Mouse (Mus musculus): Measurements from ENCODE around the gene Prom2. TPM values are rescaled to one million over a fixed set of nuclear protein-coding genes. Genes with fewer than 3 reads are reported as not detected.

Gene Prom2
- total RNA-seq, 2 experiments from 2014 or later, result not detected

GRCm38 (mm10) chr2:127525004-127525775 is 16.1 kb downstream of the Prom2 start:
- intact Hi-C loops (cut with DNase I), result no loop called here

GRCm38 (mm10) chr2:127523950-127524729 is 17.1 kb downstream of the Prom2 start:
- no peak for DNase-seq
- intact Hi-C loops (cut with DNase I), result no loop called here

More at GRCm38 (mm10) chr2:127525004-127525775, 16.1 kb downstream of the Prom2 start:
- no peak for DNase-seq

DNA sequence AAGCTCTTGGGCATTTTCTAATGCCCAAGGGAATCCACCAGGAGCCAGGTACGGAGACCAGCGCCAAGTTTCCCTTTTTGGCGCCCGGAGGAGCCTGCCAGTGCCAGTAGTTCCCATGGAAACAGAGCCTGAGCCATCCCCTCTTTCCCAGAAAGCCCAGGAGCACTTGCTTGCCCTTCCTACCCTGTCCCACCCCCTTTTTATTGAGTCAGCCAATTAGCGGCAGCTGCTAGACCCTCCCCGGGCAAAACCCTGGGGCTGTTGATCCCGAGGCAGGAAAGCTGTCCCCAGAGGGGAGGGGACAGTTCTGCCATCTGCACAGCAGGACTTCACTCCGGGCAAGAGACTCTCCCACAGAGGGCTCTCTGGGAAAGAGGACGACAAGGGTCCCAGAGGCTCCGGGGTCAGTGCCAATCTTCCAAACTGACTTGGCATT is 19.2 kb downstream of the Prom2 start, which contains the start of gene Kcnip3:
Gene Kcnip3, minus strand, starts transcription at position 89 of the 436 bp plus-strand sequence.
- intact Hi-C loops (cut with DNase I), result no loop called here
- no peak for DNase-seq

DNA sequence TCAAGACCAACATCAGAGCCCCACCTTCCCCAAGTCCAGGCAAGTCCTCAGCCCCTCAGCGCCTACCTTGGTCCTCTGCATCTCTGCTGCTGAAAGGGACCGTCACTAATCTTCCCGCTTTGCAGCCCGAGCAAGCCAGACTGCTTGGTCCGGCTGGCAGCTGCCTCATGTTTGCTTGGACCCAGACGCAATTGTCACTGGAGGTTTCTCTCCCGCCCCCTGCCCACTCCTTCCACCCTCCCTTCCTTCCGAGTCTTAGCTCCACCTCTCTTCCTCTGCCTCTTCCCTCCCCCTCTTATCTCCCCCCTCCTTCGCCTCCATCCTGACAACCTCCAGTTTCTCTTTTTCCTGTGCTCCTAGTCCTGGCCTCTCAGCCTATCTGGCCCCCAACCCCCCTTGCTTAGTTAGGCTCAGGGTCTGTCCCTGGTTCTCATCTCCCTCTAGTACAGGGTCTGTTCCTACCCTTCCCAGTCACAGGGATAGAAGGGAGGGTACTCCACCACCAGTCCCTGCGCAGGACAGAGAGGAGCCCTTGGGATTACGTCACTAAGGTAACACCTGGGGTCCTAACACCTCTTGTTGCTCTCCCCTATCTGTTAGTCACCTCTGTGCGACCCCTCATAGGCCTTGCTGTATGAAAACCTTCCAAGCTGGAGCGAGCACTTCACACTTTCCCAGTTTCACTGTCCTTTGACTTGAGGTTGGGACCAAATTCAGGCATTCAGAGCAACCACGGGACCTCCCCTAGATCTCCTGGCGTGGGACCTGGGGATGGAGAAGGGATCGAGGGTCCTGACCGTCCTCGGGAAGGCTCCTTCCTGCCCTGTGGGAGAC is 19.9 kb downstream of the Prom2 start:
- intact Hi-C loops (cut with DNase I), result no loop called here
- no peak for DNase-seq

DNA sequence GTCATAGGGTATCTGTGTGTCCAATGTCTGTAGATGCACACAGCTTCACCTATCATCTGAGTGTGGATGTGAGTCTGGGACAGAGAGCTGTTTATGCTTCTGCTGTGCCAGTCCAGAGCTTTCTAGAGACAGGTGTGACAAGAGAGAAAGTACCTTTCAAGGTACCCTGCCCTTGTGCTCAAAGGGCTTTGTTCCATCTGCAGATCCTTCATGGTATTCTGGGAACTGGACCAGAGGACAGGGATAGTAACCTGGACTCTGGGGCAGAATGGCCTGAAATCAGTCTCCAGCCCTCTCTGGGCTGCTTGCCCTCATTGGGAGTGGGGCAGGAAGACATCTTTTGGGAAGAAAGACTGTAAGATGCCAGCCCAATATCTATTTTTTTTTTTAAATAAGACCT is 21.1 kb downstream of the Prom2 start:
- intact Hi-C loops (cut with DNase I), result no loop called here
- no peak for DNase-seq

DNA sequence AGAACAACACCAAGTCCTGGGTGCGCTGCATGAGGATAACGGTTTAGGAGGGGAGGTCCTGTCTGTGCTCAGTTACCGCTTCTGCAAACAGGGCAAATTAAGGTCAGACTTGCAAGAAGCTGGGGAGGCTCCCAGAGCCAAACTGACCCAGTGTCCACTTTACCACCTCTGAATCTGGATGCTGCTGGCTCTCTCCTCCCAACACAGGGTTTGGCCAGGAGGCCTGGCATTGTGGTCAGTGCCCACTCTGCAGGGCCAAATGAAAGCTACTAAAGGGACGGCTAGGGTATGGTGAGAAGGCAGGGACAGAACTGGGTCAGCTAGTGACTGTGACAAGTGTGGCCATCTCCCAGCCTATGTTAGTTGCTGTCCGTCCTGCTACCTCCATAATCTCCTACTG is 22.0 kb downstream of the Prom2 start:
- intact Hi-C loops (cut with DNase I), result no loop called here

DNA sequence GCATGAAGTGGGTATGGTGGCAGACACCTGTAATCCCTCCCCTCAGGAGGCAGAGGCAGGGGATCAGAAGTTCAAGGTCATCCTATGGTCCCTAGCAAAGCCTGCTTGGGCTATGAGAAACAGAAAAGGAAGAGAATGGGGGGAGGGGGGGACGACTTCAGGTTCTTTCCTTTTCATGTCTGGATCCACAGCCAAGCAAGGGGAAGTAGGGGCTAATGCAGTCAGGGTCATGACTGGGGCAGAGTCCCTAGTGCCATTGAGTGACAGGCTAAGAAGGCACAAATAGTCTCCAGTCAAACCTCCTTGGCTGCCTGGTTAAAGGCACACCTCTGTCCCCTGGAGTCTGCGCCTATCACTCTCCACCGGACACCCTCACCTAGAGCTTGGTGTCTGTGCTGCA is 22.4 kb downstream of the Prom2 start:
- no peak for DNase-seq
- intact Hi-C loops (cut with DNase I), result no loop called here

More for the DNA sequence above, 22.0 kb downstream of the Prom2 start:
- no peak for DNase-seq

DNA sequence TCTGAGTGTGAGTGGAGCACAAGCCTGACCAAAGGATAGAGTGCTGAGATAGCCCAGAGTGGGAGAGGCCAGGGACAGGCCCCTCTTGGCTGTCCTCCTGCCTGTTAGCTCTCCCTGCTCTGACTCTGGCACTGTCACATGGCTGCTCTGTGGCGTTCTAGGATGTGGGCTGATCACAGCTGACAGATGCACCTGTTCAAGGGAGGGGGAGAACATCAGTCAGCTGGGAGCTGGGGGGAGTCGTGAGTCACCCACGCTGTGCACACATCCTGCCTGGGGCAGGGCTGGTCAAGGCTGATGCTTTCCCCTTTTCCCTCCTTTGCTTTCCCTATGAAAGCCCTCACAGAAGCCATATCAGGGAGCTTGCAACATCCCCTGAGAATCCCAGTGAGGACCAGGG is 23.0 kb downstream of the Prom2 start:
- DNase-seq, result no peak
- intact Hi-C loops (cut with DNase I), result no loop called here

GRCm38 (mm10) chr2:127517081-127517480 is 24.2 kb downstream of the Prom2 start:
- no peak for DNase-seq
- intact Hi-C loops (cut with DNase I), result no loop called here

- no peak for DNase-seq
- intact Hi-C loops (cut with DNase I), result no loop called here
Observed at GRCm38 (mm10) chr2:127514380-127515124, 26.7 kb downstream of the Prom2 start.

DNA sequence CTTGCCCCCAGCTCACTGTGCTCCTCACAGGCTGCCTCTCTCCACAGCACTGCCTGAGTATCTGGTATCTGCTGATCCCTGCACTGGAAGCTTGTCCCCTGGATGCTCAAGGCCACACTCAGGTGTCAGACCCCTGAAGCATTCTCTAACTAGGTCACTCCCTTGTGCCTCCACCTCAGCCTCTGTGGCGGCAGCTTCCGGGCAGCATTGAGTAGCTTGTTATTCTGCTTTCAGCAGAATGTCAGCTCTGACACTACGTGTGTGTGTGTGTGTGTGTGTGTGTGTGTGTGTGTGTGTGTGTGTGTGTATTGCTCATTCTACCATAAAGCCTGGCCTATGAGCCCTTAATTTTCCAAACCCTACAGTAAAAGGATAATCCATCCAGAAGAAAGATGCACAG is 28.0 kb downstream of the Prom2 start:
- no peak for DNase-seq
- intact Hi-C loops (cut with DNase I), result no loop called here

DNA sequence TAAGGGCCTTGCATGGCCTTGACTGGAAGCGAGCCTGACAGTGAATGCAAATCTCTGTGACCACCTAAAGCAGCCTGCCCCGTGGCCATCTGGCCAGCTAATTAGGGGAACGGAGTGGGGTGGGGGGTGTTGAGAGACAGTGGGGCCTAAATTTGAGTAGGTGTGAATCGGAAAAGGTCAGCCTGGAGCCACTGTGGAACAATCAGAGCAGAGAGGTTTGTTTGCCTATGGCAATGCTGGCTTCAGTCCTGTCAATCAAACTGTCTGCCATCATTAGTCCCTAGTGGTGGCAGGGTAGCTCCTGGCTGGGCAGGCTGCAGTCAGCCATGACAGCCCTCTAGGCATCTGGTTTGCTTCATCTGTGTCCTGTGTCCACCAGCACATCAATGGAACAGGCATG is 29.8 kb downstream of the Prom2 start:
- intact Hi-C loops (cut with DNase I), result no loop called here
- DNase-seq, result no peak

GRCm38 (mm10) chr2:127507967-127508660 is 33.2 kb downstream of the Prom2 start:
- DNase-seq, result no peak
- intact Hi-C loops (cut with DNase I), result loop anchor here (1.0 kb wide), 1 partner anchor 51 kb away; no protein-coding TSS in a partner anchor

DNA sequence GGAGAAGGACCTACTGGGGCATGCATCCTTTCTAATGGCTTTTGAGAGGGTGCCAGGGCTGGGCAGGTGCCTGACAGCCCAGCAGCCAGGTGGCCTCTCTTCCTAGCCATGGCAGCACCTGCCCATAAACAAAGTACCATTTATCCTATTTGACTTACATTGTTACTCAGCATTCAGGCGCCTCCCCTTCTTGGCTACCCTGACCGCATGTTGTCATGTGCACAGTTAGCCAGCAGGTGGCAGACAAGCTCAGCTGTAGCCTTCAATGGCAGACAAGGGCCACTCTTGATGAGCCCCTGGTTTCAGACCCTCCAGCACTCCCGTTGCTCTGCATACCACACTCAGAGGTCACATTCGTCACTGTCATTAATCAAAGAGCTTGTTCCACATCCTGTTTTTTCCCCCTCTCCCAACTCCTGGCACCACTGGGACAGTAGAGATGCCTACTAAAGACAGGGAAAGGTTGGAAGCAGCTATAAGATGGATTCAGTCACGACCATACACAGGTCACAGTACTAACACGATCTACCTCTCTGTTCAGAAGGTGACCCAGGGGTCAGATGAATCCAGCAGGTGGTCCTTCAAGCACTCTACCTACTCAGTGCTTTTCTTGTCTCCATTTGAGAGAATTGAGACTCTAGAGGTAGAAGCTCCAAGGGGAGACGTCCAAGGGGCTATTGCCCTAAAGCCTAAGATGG is 34.0 kb downstream of the Prom2 start:
- intact Hi-C loops (cut with DNase I), result loop anchor here (1.0 kb wide), 1 partner anchor 52 kb away; no protein-coding TSS in a partner anchor
- peak; percentile 55 to 69 for DNase-seq

DNA sequence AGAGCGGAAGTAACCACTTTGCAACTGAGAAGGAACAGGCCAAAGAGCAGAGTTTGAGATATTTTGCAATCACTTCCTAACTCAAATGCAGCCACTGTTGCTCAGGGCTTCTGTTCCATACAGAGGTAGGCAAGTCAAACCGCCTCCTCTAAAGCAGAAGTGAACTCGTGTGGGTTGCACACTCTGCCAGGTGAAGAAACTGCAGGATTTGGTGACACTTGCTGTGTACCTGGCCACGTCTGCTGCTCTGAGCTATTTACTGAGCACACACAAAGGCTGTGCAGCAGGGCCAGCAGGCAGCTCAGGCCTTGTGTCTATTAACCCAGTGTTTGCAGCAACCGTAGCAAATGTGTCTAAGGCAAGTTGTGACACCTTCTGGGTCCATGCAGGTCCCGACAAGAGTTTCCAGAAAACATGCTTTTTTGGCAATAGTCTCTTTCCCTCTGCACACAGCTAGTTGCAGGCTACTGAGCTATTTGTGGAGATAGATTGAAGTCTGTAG is 35.1 kb downstream of the Prom2 start:
- DNase-seq, result no peak
- intact Hi-C loops (cut with DNase I), result no loop called here

- intact Hi-C loops (cut with DNase I), result no loop called here
- DNase-seq, result no peak
Observed at GRCm38 (mm10) chr2:127505196-127505595, 36.1 kb downstream of the Prom2 start.

GRCm38 (mm10) chr2:127503751-127504549 is 37.3 kb downstream of the Prom2 start:
- intact Hi-C loops (cut with DNase I), result no loop called here
- no peak for DNase-seq

DNA sequence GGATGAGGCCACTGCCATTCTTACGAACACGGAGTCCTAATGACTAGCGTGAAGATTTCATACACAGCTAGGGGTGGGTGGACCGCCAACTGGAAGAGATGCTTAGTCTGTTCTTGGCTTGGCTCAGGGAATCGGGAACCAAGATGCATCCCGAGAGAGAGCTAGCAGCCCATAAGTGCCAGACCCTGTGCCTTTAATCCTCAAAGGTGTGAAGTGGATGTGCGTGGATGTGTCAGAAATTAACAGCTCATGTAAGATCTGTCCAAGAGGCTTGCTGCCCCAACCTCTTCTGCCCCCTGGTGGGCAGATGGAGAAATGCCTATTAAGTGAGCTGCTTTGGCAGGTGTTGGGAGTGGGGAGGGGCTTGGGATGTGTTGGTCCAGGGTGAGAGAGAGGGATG is 40.2 kb downstream of the Prom2 start:
- DNase-seq, result peak in 1 of 2 experiments; percentile 53
- intact Hi-C loops (cut with DNase I), result loop anchor here (1.0 kb wide), 1 partner anchor 39 kb away; no protein-coding TSS in a partner anchor
